Mouse (Mus musculus) lung, embryonic 14.5 days (tissue): ENCODE results near the gene Fndc5. TPM values are rescaled to one million over a fixed set of nuclear protein-coding genes. Genes with fewer than 3 reads are reported as not detected.
A peak's percentile ranks its signal among the peaks of the same experiment; 100 is the strongest.

Experiments
- ATAC-seq: fragments of 200-750 bp; cut with Nextera tagmentation; 2 replicates; pipeline ENCODE4 v1.8.0; 2017; ENCODE audit warnings: mild to moderate bottlenecking, moderate TSS enrichment, moderate library complexity; ENCODE audit not compliant: insufficient read depth
- DNase-seq: peaks from one replicate; pipeline ENCODE4 v3.0.0-alpha.2; 2015
- H3K27ac ChIP-seq: fragments of 300-500 bp; sonication (generic); 2 replicates; pipeline ENCODE4 v1.5.1; 2014; ENCODE audit warnings: low read depth, mild to moderate bottlenecking, moderate library complexity
- H3K27me3 ChIP-seq: fragments of 300-500 bp; sonication (generic); 2 replicates; pipeline ENCODE4 v1.6.1; 2014; ENCODE audit warnings: low read length, control low read depth; ENCODE audit not compliant: insufficient read depth
- H3K36me3 ChIP-seq: fragments of 300-500 bp; sonication (generic); 2 replicates; pipeline ENCODE4 v1.6.1; 2014; ENCODE audit warnings: control low read depth; ENCODE audit not compliant: insufficient read depth
- H3K4me1 ChIP-seq: fragments of 300-500 bp; sonication (generic); 2 replicates; pipeline ENCODE4 v1.6.1; 2014; ENCODE audit warnings: antibody characterized with exemption, control low read depth; ENCODE audit not compliant: insufficient read depth
- H3K4me2 ChIP-seq: fragments of 300-500 bp; sonication (generic); 2 replicates; pipeline ENCODE4 v1.6.1; 2014; ENCODE audit warnings: mild to moderate bottlenecking
- H3K4me3 ChIP-seq: fragments of 300-500 bp; sonication (generic); 2 replicates; pipeline ENCODE4 v1.5.1; 2014; ENCODE audit warnings: low read depth, low read length
- H3K9ac ChIP-seq: fragments of 300-500 bp; sonication (generic); 2 replicates; pipeline ENCODE4 v1.6.1; 2014
- H3K9me3 ChIP-seq: fragments of 300-500 bp; sonication (generic); 2 replicates; pipeline ENCODE4 v1.6.1; 2016; ENCODE audit warnings: low read depth, low read length, control low read depth
- CTCF ChIP-seq: IDR thresholded peaks from 2 replicates; pipeline ENCODE4 v1.5.1; 2016; ENCODE audit warnings: antibody characterized with exemption, low read depth
- WGBS: fragments of 180-500 bp; shearing (Covaris S2); extraction: QIAGEN DNeasy Blood & Tissue Kit; methylation state at CpG from one replicate; pipeline ENCODE4 v1.1.7; 2014; 5-methylcytosine and 5-hydroxymethylcytosine counted together
- polyA plus RNA-seq: library from polyadenylated mRNA; unstranded; fragments of >200 nt; fragmentation: Nextera tagmentation; extraction: Ambion mirVana; gene quantifications from 2 replicates; pipeline ENCODE4 v1.2.1, GENCODE M21; 2014

Gene Fndc5
- polyA plus RNA-seq, 1 experiment from 2014 or later: 2.1 TPM

DNA sequence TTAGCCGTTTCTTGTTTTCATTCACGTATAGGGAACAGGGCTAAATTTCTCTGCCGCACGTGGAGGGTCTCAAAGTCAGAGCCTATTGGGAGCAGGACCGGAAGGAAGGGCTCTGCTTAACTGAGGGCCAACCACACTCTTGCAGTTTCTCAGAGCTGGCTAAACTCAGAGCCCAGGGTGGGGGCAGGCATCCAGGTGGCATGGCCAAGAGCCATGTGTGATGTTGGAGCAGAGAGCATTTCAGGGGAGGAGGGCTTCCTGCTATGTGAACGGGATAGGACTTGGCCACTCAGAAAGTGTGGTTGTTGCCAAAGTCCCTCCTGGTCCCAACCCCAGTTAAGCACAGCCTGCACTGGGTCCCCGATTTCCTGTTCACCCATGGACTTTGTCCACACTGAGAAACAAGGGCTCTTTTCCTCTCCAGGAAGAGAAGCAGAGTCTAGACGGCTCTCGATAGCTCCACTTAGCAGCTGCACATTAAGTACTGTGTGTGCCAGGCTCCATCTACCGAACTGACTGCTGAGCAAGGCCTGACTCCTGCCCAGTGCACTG, 29.4 kb upstream of the Fndc5 start:
- no peaks in the 10 kb centered on the region for H3K4me1 ChIP-seq
- no peak for TF ChIP-seq CTCF
- no peak for DNase-seq
- no peak overlapping the region for H3K27ac ChIP-seq
- H3K4me2 ChIP-seq: no peak overlapping the region
- H3K9ac ChIP-seq: no peak overlapping the region
- no peak for ATAC-seq
- H3K27me3 ChIP-seq: peaks cover 28% of the 10 kb centered on the region
- no peaks in the 10 kb centered on the region for H3K36me3 ChIP-seq
- H3K4me3 ChIP-seq: no peak overlapping the region
- no peaks in the 10 kb centered on the region for H3K9me3 ChIP-seq
- WGBS: 61% methylated on average over 10 of the region's 10 CpGs

DNA sequence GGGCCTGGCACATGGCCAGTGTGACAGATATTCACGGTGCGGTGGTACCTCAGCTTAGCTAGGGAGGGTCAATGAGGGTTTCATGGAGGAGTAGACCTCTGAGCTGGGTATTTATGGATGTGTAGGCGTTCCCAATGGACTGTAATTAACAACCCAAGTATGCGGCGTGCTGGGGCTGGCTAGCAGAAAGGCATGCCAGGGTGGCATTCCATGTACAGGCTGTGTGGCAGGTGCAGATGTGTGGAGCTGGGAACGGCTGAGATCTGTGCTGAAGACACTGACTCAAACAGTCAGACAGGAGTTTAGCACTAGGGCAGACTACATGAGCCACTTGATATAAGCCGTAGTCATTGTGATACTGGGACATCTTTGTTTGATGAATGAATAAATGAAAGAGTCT, 28.2 kb upstream of the Fndc5 start:
- Histone ChIP-seq H3K4me1 (peaks cover 4% of the 10 kb centered on the region; the same call in 1 of the 2 replicates), H3K9ac (no peak overlapping the region), H3K27me3 (peaks cover 28% of the 10 kb centered on the region), H3K4me2 (no peak overlapping the region), H3K9me3 (no peaks in the 10 kb centered on the region), H3K36me3 (no peaks in the 10 kb centered on the region), H3K27ac (no peak overlapping the region), H3K4me3 (no peak overlapping the region)
- no peak for ATAC-seq
- no peak for DNase-seq
- WGBS: 77% methylated on average over 7 of the region's 7 CpGs
- TF ChIP-seq CTCF: no peak

DNA sequence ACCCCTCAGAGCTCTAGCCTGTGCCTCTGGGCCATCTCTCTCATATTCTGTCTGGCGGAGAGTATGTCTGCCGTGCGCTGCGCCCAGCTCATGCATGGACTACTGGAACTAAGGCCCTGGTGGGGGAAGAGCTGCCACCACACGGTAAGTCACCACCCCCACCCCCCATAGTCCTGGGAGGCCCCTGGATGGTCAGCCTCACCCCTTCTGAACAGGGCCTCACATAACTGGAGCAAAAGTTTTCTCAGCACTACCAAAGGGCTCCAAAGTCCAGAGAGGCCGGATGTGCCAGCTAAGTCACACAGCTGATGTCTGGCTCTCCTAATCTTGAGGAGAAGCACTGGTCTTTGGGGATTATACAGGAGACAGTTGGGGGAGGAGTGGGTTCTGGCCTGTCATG, 26.0 kb upstream of the Fndc5 start:
- no peak overlapping the region for H3K9ac ChIP-seq
- H3K27me3 ChIP-seq: peaks cover 9% of the 10 kb centered on the region; the same call in 1 of the 2 replicates
- no peaks in the 10 kb centered on the region for H3K36me3 ChIP-seq
- H3K4me1 ChIP-seq: peaks cover 4% of the 10 kb centered on the region; the same call in 1 of the 2 replicates
- ATAC-seq (no peak), DNase-seq (no peak)
- 84% methylated on average over 6 of the region's 6 CpGs for WGBS
- H3K4me2 ChIP-seq: no peak overlapping the region
- no peak overlapping the region for H3K4me3 ChIP-seq
- H3K27ac ChIP-seq: no peak overlapping the region
- no peak for TF ChIP-seq CTCF
- H3K9me3 ChIP-seq: no peaks in the 10 kb centered on the region

DNA sequence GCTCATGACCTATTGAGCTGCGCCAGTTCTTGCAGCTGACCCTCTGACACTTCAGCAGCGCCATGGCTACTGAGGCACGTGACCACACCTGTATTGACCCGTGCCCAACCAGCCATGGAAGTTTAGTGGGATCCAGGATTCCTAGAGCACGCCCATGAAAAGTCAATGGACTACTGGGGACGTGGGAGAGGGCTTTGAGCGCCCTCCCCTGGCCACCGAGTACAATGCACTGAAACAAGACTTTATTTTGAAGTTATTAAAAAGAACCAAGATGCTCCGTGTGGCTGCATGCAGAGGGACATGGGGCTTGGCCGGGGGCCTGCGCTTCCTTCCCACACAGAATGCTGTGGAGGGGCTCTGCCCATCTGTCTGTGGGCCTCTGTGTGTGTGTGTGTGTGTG, 25.4 kb upstream of the Fndc5 start:
- H3K27me3 ChIP-seq: peaks cover 3% of the 10 kb centered on the region; the same call in 1 of the 2 replicates
- no peak overlapping the region for H3K4me3 ChIP-seq
- DNase-seq (peak; percentile 55), ATAC-seq (0 out of 2 replicates have a peak, but pooled peaks have one; percentile 10)
- no peaks in the 10 kb centered on the region for H3K36me3 ChIP-seq
- peak; percentile 56 for TF ChIP-seq CTCF
- 44% methylated on average over 11 of the region's 11 CpGs for WGBS
- no peak overlapping the region for H3K9ac ChIP-seq
- peaks cover 4% of the 10 kb centered on the region; the same call in 1 of the 2 replicates for H3K4me1 ChIP-seq
- H3K4me2 ChIP-seq: no peak overlapping the region
- no peaks in the 10 kb centered on the region for H3K9me3 ChIP-seq
- no peak overlapping the region; the same call in 1 of the 2 replicates for H3K27ac ChIP-seq

DNA sequence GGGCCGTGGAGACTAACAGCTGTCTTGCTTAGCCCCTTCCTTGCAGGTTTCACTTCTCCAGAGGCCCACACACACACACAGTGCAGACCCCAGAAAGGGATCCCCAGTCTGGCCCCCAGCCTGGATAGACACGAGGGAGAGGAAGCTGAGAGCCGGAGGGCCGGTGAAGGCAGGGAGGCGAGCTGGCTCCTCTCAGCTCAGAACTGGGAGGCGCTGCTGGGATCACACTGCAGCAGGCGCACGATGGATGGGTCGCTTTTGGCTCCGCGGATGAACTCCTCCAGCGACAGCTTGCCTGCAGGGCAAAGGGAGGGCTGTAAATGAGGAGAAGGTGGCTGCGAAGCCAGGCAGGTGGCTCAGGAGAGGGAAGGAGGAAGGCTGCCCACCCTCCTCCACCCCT, 24.6 kb upstream of the Fndc5 start:
- Histone ChIP-seq H3K9ac (no peak overlapping the region), H3K4me2 (peak overlapping the region; percentile 50), H3K27me3 (no peaks in the 10 kb centered on the region), H3K4me1 (peaks cover 4% of the 10 kb centered on the region; the same call in 1 of the 2 replicates), H3K27ac (no peak overlapping the region; the same call in 1 of the 2 replicates), H3K9me3 (no peaks in the 10 kb centered on the region), H3K36me3 (no peaks in the 10 kb centered on the region), H3K4me3 (no peak overlapping the region)
- 19% methylated on average over 13 of the region's 13 CpGs for WGBS
- ATAC-seq: peak; percentile 57; the same call in 1 of the 2 replicates
- peak; percentile 68 for DNase-seq
- no peak for TF ChIP-seq CTCF

DNA sequence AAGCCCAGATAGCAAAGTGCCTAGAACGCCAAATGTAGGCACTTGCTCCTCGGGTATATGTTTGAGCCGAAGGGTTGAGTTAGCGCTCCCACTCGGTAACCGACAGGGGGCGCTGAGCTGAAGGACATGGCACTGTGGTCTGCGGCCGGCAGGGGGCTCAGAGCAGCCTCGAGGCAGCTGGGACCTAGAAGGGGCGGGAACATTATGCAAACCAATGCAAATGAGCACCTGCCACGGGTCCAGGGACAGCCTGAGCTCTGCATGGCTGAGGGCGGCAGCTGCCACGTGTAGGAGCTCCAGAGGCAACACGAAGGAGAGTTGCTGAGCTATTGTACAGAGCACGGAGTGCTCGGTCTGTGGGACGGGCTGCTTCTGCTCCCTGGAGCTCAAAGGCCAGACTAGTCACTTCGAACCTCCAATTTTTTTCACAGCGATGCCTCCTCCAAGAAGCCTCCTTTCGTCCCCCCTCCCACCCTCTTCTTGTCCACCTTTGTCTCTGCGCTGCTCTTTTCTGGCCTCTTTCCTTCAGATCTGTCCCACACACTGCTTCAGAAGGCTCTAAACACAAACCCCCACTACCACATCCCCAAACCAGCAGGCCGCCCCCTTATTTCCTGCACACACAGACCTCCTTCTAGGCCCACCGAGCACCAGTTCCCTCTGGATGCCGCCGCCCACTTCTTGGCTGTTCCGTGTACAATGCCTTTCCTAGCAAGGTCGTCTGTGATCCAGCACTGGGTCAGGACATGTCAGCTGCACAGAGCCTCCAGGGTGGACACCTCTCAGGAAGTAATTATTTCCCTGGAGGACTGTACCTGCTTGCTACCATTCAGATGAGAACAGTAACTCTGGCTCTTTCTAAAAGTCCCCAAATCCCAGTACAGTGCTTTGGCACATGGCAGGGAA, 23.5 kb upstream of the Fndc5 start:
- Histone ChIP-seq H3K4me1 (peaks cover 4% of the 10 kb centered on the region; the same call in 1 of the 2 replicates), H3K36me3 (no peaks in the 10 kb centered on the region), H3K27ac (no peak overlapping the region), H3K4me2 (no peak overlapping the region), H3K9me3 (no peaks in the 10 kb centered on the region), H3K9ac (no peak overlapping the region), H3K4me3 (no peak overlapping the region), H3K27me3 (no peaks in the 10 kb centered on the region)
- peak; percentile 100 for TF ChIP-seq CTCF
- DNase-seq (peak; percentile 86), ATAC-seq (peak; percentile 71)
- 32% methylated on average over 28 of the region's 28 CpGs for WGBS

DNA sequence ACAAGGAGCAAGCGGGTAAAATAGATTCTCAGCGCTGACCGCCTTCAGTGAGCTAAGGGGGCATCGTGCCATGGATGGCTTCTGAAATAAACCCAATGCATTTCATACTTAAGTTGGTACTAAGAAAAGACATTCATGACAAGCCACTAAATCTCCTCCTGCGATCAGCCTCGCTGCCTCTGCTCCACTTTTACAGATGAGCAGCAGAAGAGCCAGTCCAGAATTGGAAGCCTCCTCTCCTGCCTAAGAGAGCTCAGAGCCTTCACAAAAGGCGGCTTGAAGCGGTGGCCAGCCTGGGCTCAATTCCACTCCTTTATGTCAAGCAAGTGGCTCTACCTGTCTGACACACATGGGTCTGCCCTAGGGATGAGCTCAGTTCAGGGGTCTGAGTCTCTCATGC, 20.1 kb upstream of the Fndc5 start:
- H3K9ac ChIP-seq: no peak overlapping the region
- no peaks in the 10 kb centered on the region for H3K9me3 ChIP-seq
- H3K4me1 ChIP-seq: peaks cover 4% of the 10 kb centered on the region; the same call in 1 of the 2 replicates
- H3K4me3 ChIP-seq: no peak overlapping the region
- whole genome bisulfite sequencing: 93% methylated on average over 8 of the region's 8 CpGs
- H3K27me3 ChIP-seq: peaks cover 26% of the 10 kb centered on the region
- no peak for TF ChIP-seq CTCF
- no peak overlapping the region for H3K4me2 ChIP-seq
- no peaks in the 10 kb centered on the region for H3K36me3 ChIP-seq
- no peak for ATAC-seq
- H3K27ac ChIP-seq: no peak overlapping the region
- DNase-seq: no peak
